Mouse (Mus musculus): ENCODE results near the gene Tarbp2.

Tarbp2 gene

GRCm38 (mm10) chr15:102505073-102505769 is 12.8 kb upstream of the Tarbp2 start:
- intact Hi-C loops (cut with DNase I), result no loop called here

- intact Hi-C loops (cut with DNase I), result no loop called here
These were observed 12.1 kb upstream of the Tarbp2 start for GRCm38 (mm10) chr15:102505770-102506463.

GRCm38 (mm10) chr15:102506464-102506830 is 11.5 kb upstream of the Tarbp2 start:
- intact Hi-C loops (cut with DNase I), result no loop called here

GRCm38 (mm10) chr15:102506864-102507263 is 11.1 kb upstream of the Tarbp2 start:
- intact Hi-C loops (cut with DNase I), result no loop called here

- intact Hi-C loops (cut with DNase I), result no loop called here
These were observed 10.4 kb upstream of the Tarbp2 start for GRCm38 (mm10) chr15:102507561-102507960.

- intact Hi-C loops (cut with DNase I), result no loop called here
These were observed 9.7 kb upstream of the Tarbp2 start for GRCm38 (mm10) chr15:102508336-102508735.

GRCm38 (mm10) chr15:102510110-102510509 is 7.9 kb upstream of the Tarbp2 start:
- intact Hi-C loops (cut with DNase I), result no loop called here

- intact Hi-C loops (cut with DNase I), result no loop called here
These were observed 7.3 kb upstream of the Tarbp2 start for GRCm38 (mm10) chr15:102510590-102511284.

GRCm38 (mm10) chr15:102511285-102511833 is 6.6 kb upstream of the Tarbp2 start:
- intact Hi-C loops (cut with DNase I), result no loop called here

- intact Hi-C loops (cut with DNase I), result no loop called here
These were observed 6.0 kb upstream of the Tarbp2 start for GRCm38 (mm10) chr15:102512010-102512409.

GRCm38 (mm10) chr15:102512471-102512870 is 5.5 kb upstream of the Tarbp2 start:
- intact Hi-C loops (cut with DNase I), result no loop called here

GRCm38 (mm10) chr15:102513004-102513403 is 5.0 kb upstream of the Tarbp2 start:
- intact Hi-C loops (cut with DNase I), result no loop called here

GRCm38 (mm10) chr15:102515261-102515660 is 2.7 kb upstream of the Tarbp2 start:
- intact Hi-C loops (cut with DNase I), result loop anchor here (5.0 kb wide), 1 partner anchor 43 kb away; the partner anchor contains the start of gene Pcbp2

GRCm38 (mm10) chr15:102515791-102516190 is 2.2 kb upstream of the Tarbp2 start:
- intact Hi-C loops (cut with DNase I), result loop anchor here (5.0 kb wide), 1 partner anchor 43 kb away; the partner anchor contains the start of gene Pcbp2

- intact Hi-C loops (cut with DNase I), result loop anchor here (5.0 kb wide), 1 partner anchor 44 kb away; the partner anchor contains the start of gene Pcbp2
These were observed 1.7 kb upstream of the Tarbp2 start for GRCm38 (mm10) chr15:102516293-102516692.

GRCm38 (mm10) chr15:102516728-102517404 is 1.1 kb upstream of the Tarbp2 start, which contains the start of gene Map3k12:
Map3k12 (minus strand) TSS chr15:102517064.
- intact Hi-C loops (cut with DNase I), result loop anchor here (5.0 kb wide), 1 partner anchor 45 kb away; the partner anchor contains the start of gene Pcbp2

GRCm38 (mm10) chr15:102517631-102517975 is 389 bp upstream of the Tarbp2 start:
- intact Hi-C loops (cut with DNase I), result loop anchor here (5.0 kb wide), 1 partner anchor 45 kb away; the partner anchor contains the start of gene Pcbp2

- intact Hi-C loops (cut with DNase I), result loop anchor here (5.0 kb wide), 1 partner anchor 47 kb away; the partner anchor contains the start of gene Pcbp2
These were observed 838 bp downstream of the Tarbp2 start for GRCm38 (mm10) chr15:102518859-102519201.

- intact Hi-C loops (cut with DNase I), result loop anchor here (5.0 kb wide), 1 partner anchor 47 kb away; the partner anchor contains the start of gene Pcbp2
These were observed 1.5 kb downstream of the Tarbp2 start for GRCm38 (mm10) chr15:102519211-102520141.

GRCm38 (mm10) chr15:102520416-102520815 is 2.4 kb downstream of the Tarbp2 start:
- intact Hi-C loops (cut with DNase I), result no loop called here
